Mouse (Mus musculus) brain, embryonic 14.5 days (tissue): ENCODE measurements around the gene Baiap2l1.

Source experiments
- CTCF ChIP-seq: fragments of 200-500 bp; IDR thresholded peaks from 2 replicates; pipeline ENCODE4 v1.5.1; 2012; ENCODE audit warnings: inconsistent platforms, mild to moderate bottlenecking, moderate library complexity, borderline replicate concordance; ENCODE audit not compliant: insufficient read depth, insufficient read length; ENCODE audit errors: extremely low read depth
- POLR2A ChIP-seq: fragments of 200-500 bp; IDR thresholded peaks from 2 replicates; pipeline ENCODE4 v1.6.1; 2012; ENCODE audit warnings: mild to moderate bottlenecking, inconsistent platforms, borderline replicate concordance; ENCODE audit not compliant: poor library complexity, insufficient read depth, insufficient read length, severe bottlenecking; ENCODE audit errors: extremely low read depth

DNA sequence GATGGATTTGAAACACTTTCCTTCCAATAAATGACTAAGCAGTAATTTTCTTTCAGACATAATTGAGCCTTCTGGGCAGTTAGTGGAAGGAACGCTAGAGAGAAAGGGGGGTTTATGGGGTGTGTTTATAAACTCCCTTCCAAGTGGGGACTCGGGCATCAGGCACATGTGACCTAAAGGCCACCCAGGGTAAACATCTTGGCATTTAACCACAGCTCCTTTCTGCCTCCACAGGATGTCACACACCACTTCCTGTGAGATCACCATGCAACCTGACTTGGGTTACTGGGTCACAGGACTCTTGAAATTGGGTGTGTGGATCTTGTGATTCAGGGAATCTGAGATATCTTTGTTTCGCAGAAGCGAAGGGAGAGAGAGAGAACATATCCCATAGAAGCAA, 136.6 kb downstream of the Baiap2l1 start:
- TF ChIP-seq CTCF (no peak), POLR2A (no peak)
